Comparison of ENCODE assay signal across 9 mouse cellular contexts in genomic region chr16:43466749-43467065, GRCm38 (mm10).
DNase-seq lines count a peak whose midpoint lies in the region.
"Had no signal": no experiment of that assay in that cellular context is flagged by ENCODE, and none has a peak within 500 bp of the region (broad histone marks: within the 10 kb centered on the region; RNA-seq: fewer than 3 reads in every experiment).

No protein-coding gene starts in this region.

- peak; percentile 47 for DNase-seq in adrenal gland, postnatal 14 days
- no peak for DNase-seq in adrenal gland, adult 18-20 months (ENCODE audit: low spot score in 2 of 2)
- peak; percentile 14 to 30 for DNase-seq in left cerebral cortex, postnatal 10 days (ENCODE audit: extremely low spot score in 1 of 2, low spot score in 2 of 2)
- DNase-seq in left cerebral cortex, adult 8-10 months (ENCODE audit: low spot score in 2 of 2) = no peak
- DNase-seq in cerebellum, postnatal 25 days = peak; percentile 80 to 83
- DNase-seq in layer of hippocampus, adult 9-10 months (ENCODE audit: low spot score) = peak; percentile 49
- no peak for DNase-seq in thymus, postnatal 10 days (ENCODE audit: low spot score in 2 of 2)
- no peak for DNase-seq in urinary bladder, postnatal 4 days (ENCODE audit: low spot score in 2 of 2)
- DNase-seq: lung, embryonic 14.5 days had no signal

- intact Hi-C loops in left cerebral cortex, postnatal 10 days (cut with DNase I) = no loop called here

Comparison
In these comparisons a context has a peak if more than half of its experiments do, and no peak if none do; other contexts are left out.
1. DNase-seq: peak in adrenal gland, postnatal 14 days (single experiment), left cerebral cortex, postnatal 10 days (2 of 2), cerebellum, postnatal 25 days (2 of 2) and layer of hippocampus, adult 9-10 months (single experiment); none in adrenal gland, adult 18-20 months (0 of 2), left cerebral cortex, adult 8-10 months (0 of 2), thymus, postnatal 10 days (0 of 2) and urinary bladder, postnatal 4 days (0 of 2).